21 mouse cellular contexts compared by ENCODE assay signal in genomic region chr7:37095839-37096238, GRCm38 (mm10).
"Had no signal": no experiment of that assay in that cellular context is flagged by ENCODE, and none has a peak within 500 bp of the region (broad histone marks: within the 10 kb centered on the region; RNA-seq: fewer than 3 reads in every experiment).

No protein-coding gene starts in this region.

- DNase-seq: kidney, postnatal 14 days; kidney, postnatal 4 days; left cerebral cortex, postnatal 4 days; liver, postnatal 0 days; lung, embryonic 14.5 days; right cerebral cortex, adult 18-20 months; right cerebral cortex, postnatal 14 days; spleen, adult 18-20 months; thymus, adult 18-20 months; thymus, postnatal 36 days had no signal

- H3K4me1 ChIP-seq: limb, embryonic 12.5 days; limb, embryonic 15.5 days; midbrain, embryonic 12.5 days; midbrain, embryonic 15.5 days; neural tube, embryonic 15.5 days; stomach, embryonic 15.5 days had no signal

- H3K27ac ChIP-seq: limb, embryonic 12.5 days; limb, embryonic 15.5 days; liver, embryonic 14.5 days; macrophage; midbrain, embryonic 12.5 days; midbrain, embryonic 15.5 days; neural tube, embryonic 12.5 days; neural tube, embryonic 15.5 days; stomach, embryonic 15.5 days had no signal

- H3K36me3 ChIP-seq: limb, embryonic 12.5 days; limb, embryonic 15.5 days; midbrain, embryonic 12.5 days; midbrain, embryonic 15.5 days; neural tube, embryonic 12.5 days; neural tube, embryonic 15.5 days; stomach, embryonic 15.5 days had no signal

- H3K27me3 ChIP-seq: limb, embryonic 12.5 days; limb, embryonic 15.5 days; midbrain, embryonic 12.5 days; midbrain, embryonic 15.5 days; neural tube, embryonic 12.5 days; neural tube, embryonic 15.5 days; stomach, embryonic 15.5 days had no signal

- H3K9ac ChIP-seq: limb, embryonic 12.5 days; limb, embryonic 15.5 days; liver, embryonic 14.5 days; liver, postnatal 0 days; lung, embryonic 14.5 days; midbrain, embryonic 12.5 days; midbrain, embryonic 15.5 days; neural tube, embryonic 12.5 days; neural tube, embryonic 15.5 days; stomach, embryonic 15.5 days had no signal

- H3K4me2 ChIP-seq: limb, embryonic 12.5 days; limb, embryonic 15.5 days; liver, embryonic 11.5 days; lung, embryonic 14.5 days; midbrain, embryonic 12.5 days; midbrain, embryonic 15.5 days; neural tube, embryonic 12.5 days; neural tube, embryonic 15.5 days; stomach, embryonic 15.5 days had no signal

- ATAC-seq: liver, postnatal 0 days; lung, postnatal 0 days; midbrain, embryonic 15.5 days had no signal

- H3K9me3 ChIP-seq: limb, embryonic 12.5 days; limb, embryonic 15.5 days; midbrain, embryonic 12.5 days; midbrain, embryonic 15.5 days; neural tube, embryonic 12.5 days; neural tube, embryonic 15.5 days; stomach, embryonic 15.5 days had no signal

- H3K4me3 ChIP-seq: limb, embryonic 12.5 days; limb, embryonic 15.5 days; midbrain, embryonic 12.5 days; midbrain, embryonic 15.5 days; neural tube, embryonic 12.5 days; neural tube, embryonic 15.5 days; stomach, embryonic 15.5 days had no signal
